7 mouse cellular contexts compared by ENCODE assay signal in genomic region chr11:36001282-36001970, GRCm38 (mm10). TPM values are rescaled to one million over a fixed set of nuclear protein-coding genes. Genes with fewer than 3 reads are reported as not detected.
A peak's percentile ranks its signal among the peaks of the same experiment; 100 is the strongest.
DNase-seq lines count a peak whose midpoint lies in the region; ATAC-seq and TF ChIP-seq lines count a peak whose summit lies in the region.

No protein-coding gene starts in this region.

- no peaks in the 10 kb centered on the region for H3K9me3 ChIP-seq in intestine, postnatal 0 days (ENCODE audit: control insufficient read depth)
- H3K9me3 ChIP-seq in midbrain, embryonic 11.5 days (ENCODE audit: control insufficient read depth, low read length) = no peaks in the 10 kb centered on the region

- peak overlapping the region; percentile 26 for H3K4me3 ChIP-seq in intestine, postnatal 0 days (ENCODE audit: low read depth, low read length)
- H3K4me3 ChIP-seq in midbrain, embryonic 11.5 days (ENCODE audit: low read depth, low read length) = peak overlapping the region; percentile 13; the same call in 1 of the 2 replicates
- H3K4me3 ChIP-seq in spleen, adult 2 months (ENCODE audit: extremely low read depth, insufficient read depth, insufficient read length) = no peak overlapping the region

- H3K4me2 ChIP-seq in intestine, postnatal 0 days (replicated peaks; ENCODE audit: low read depth) = peak overlapping the region; percentile 63
- H3K4me2 ChIP-seq in midbrain, embryonic 11.5 days = peak overlapping the region; percentile 45

- 8% methylated on average over 28 of the region's 28 CpGs for WGBS in intestine, postnatal 0 days
- WGBS in midbrain, embryonic 11.5 days = 6% methylated on average over 28 of the region's 28 CpGs
- WGBS in spleen, adult 2 months = 9% methylated on average over 28 of the region's 28 CpGs

- no peak overlapping the region for H3K9ac ChIP-seq in intestine, postnatal 0 days (ENCODE audit: low read depth, low read length)
- H3K9ac ChIP-seq in midbrain, embryonic 11.5 days (ENCODE audit: low read length) = peak overlapping the region; percentile 40

- intact Hi-C loops in left cerebral cortex, postnatal 36 days (cut with DNase I) = loop anchor here (2.0 to 10.0 kb wide), 4 partner anchors 79 to 1157 kb away; no protein-coding TSS in a partner anchor

- no peaks in the 10 kb centered on the region for H3K27me3 ChIP-seq in intestine, postnatal 0 days (replicated peaks; ENCODE audit: control insufficient read depth, insufficient read depth, low read length)
- no peaks in the 10 kb centered on the region for H3K27me3 ChIP-seq in midbrain, embryonic 11.5 days (ENCODE audit: control insufficient read depth, insufficient read depth, low read length)
- H3K27me3 ChIP-seq in spleen, adult 2 months (ENCODE audit: control insufficient read depth, insufficient read depth, low read length) = no peaks in the 10 kb centered on the region

- DNase-seq in adrenal gland, postnatal 10 days = peak; percentile 93
- peak; percentile 95 for DNase-seq in embryo, embryonic 11 days
- DNase-seq in left cerebral cortex, postnatal 36 days (ENCODE audit: low spot score in 2 of 2) = peak; percentile 91 to 93
- peak; percentile 100 for DNase-seq in midbrain, embryonic 11.5 days (ENCODE audit: low spot score, missing footprints)
- DNase-seq in spleen, adult 2 months (ENCODE audit: low read depth in 1 of 2, low spot score in 2 of 2) = peak; percentile 1 to 40

- H3K36me3 ChIP-seq in intestine, postnatal 0 days (ENCODE audit: control insufficient read depth, insufficient read depth) = no peaks in the 10 kb centered on the region
- no peaks in the 10 kb centered on the region for H3K36me3 ChIP-seq in midbrain, embryonic 11.5 days (ENCODE audit: control insufficient read depth, insufficient read depth, low read length)
- H3K36me3 ChIP-seq in spleen, adult 2 months (ENCODE audit: control insufficient read depth, insufficient read depth, low read length) = no peaks in the 10 kb centered on the region

- TF ChIP-seq CTCF in intestine, postnatal 0 days (IDR thresholded peaks at IDR 0.05; ENCODE audit: low read depth) = peak; percentile 91
- peak; percentile 63; the same call in 1 of the 2 replicates for TF ChIP-seq CTCF in spleen, adult 2 months (IDR thresholded peaks at IDR 0.05; ENCODE audit: extremely low read depth, insufficient read depth, insufficient read length, insufficient replicate concordance)

- peak; percentile 75 for ATAC-seq in granulocyte monocyte progenitor cell, adult 5-6 weeks (replicated peaks; ENCODE audit: poor library complexity, severe bottlenecking)
- peak; percentile 80 for ATAC-seq in intestine, postnatal 0 days
- ATAC-seq in midbrain, embryonic 11.5 days (ENCODE audit: low FRiP score) = peak; percentile 84

- TF ChIP-seq POLR2A in spleen, adult 2 months (IDR thresholded peaks at IDR 0.05; ENCODE audit: low read depth, low read length) = no peak

- no peak overlapping the region for H3K27ac ChIP-seq in intestine, postnatal 0 days (ENCODE audit: low read depth, low read length)
- H3K27ac ChIP-seq in midbrain, embryonic 11.5 days (ENCODE audit: low read depth, low read length) = no peak overlapping the region
- no peak overlapping the region for H3K27ac ChIP-seq in spleen, adult 2 months (ENCODE audit: insufficient read depth, low read length)

- 0 out of 2 replicates have a peak, but pooled peaks cover 4% of the 10 kb centered on the region for H3K4me1 ChIP-seq in intestine, postnatal 0 days (replicated peaks; ENCODE audit: control insufficient read depth, insufficient read depth, low read length)
- H3K4me1 ChIP-seq in midbrain, embryonic 11.5 days (ENCODE audit: control insufficient read depth, insufficient read depth, low read length) = peaks cover 19% of the 10 kb centered on the region
- no peaks in the 10 kb centered on the region for H3K4me1 ChIP-seq in spleen, adult 2 months (ENCODE audit: control insufficient read depth, insufficient read depth, insufficient read length)

RNA-seq across cellular contexts. Expression of gene Wwc1, which starts 21.1 kb away (rescaled TPM):
- total RNA-seq in adrenal gland, postnatal 10 days (2021) = 10 to 100 TPM; 34.1 to 35.0 TPM
- not detected in 2 replicates for total RNA-seq in granulocyte monocyte progenitor cell, adult 5-6 weeks (2014; fragmentation: Nextera tagmentation)
- total RNA-seq in granulocyte monocyte progenitor cell, adult 5-6 weeks (2017) = not detected in 2 replicates
- 16.1 and 18.8 TPM in 2 replicates for polyA plus RNA-seq in intestine, postnatal 0 days (2015; fragmentation: Nextera tagmentation; extraction: Ambion mirVana)
- total RNA-seq in left cerebral cortex, postnatal 36 days (2021) = 100 to 1,000 TPM; 124 to 144 TPM
- polyA plus RNA-seq in midbrain, embryonic 11.5 days (2014; fragmentation: Nextera tagmentation; extraction: Ambion mirVana) = 6.4 and 8.5 TPM in 2 replicates
- polyA plus RNA-seq in spleen, adult 2 months (2012; rRNA removed) = 0.47 and 0.99 TPM in 2 replicates

Comparison
In these comparisons a context has a peak if more than half of its experiments do, and no peak if none do; other contexts are left out.
1. DNase-seq: peak in every context shown above with its lines; median percentile 100 in midbrain, embryonic 11.5 days; 95 in embryo, embryonic 11 days; 93 in adrenal gland, postnatal 10 days; 92 in left cerebral cortex, postnatal 36 days; 20 in spleen, adult 2 months.
2. RNA of gene Wwc1, which starts 21.1 kb away (total RNA-seq): 124 to 144 TPM in left cerebral cortex, postnatal 36 days and 34.1 to 35.0 TPM in adrenal gland, postnatal 10 days; not detected in granulocyte monocyte progenitor cell, adult 5-6 weeks; every median in the first group is over 10 times any median in the second.
3. Peak in every context shown above with its lines, with median percentiles within 50 percentile points of each other: ATAC-seq.